Mouse (Mus musculus): ENCODE results near the gene Sncg. TPM values are rescaled to one million over a fixed set of nuclear protein-coding genes. Genes with fewer than 3 reads are reported as not detected.

The Sncg gene
- polyA plus RNA-seq, 1 experiment from 2014 or later, result 37.9 TPM

GRCm38 (mm10) chr14:34399301-34399700 lies 24.7 kb upstream of the Sncg start:
- no peak overlapping the region for H3K4me3 ChIP-seq (ENCODE audit: low read length)
- H3K27ac ChIP-seq (ENCODE audit: low read length), result no peak overlapping the region
- no peaks in the 10 kb centered on the region for H3K4me1 ChIP-seq (ENCODE audit: control insufficient read depth, insufficient read depth, low read length)
- H3K9me3 ChIP-seq (ENCODE audit: control insufficient read depth, low read length), result no peaks in the 10 kb centered on the region
- H3K36me3 ChIP-seq (ENCODE audit: control insufficient read depth, insufficient read depth, low read length), result no peaks in the 10 kb centered on the region
- ATAC-seq, result no peak
- no peak overlapping the region for H3K4me2 ChIP-seq (ENCODE audit: low read depth, low read length)
- no peaks in the 10 kb centered on the region for H3K27me3 ChIP-seq (replicated peaks; ENCODE audit: control insufficient read depth, insufficient read depth, low read length)
- 99% methylated on average over 6 of the region's 6 CpGs for WGBS
- H3K9ac ChIP-seq (ENCODE audit: low read depth, low read length), result no peak overlapping the region

GRCm38 (mm10) chr14:34398901-34399300 lies 24.3 kb upstream of the Sncg start:
- 91% methylated on average over 21 of the region's 21 CpGs for WGBS
- no peaks in the 10 kb centered on the region for H3K4me1 ChIP-seq (ENCODE audit: control insufficient read depth, insufficient read depth, low read length)
- H3K4me2 ChIP-seq (ENCODE audit: low read depth, low read length), result no peak overlapping the region
- H3K9ac ChIP-seq (ENCODE audit: low read depth, low read length), result no peak overlapping the region
- no peaks in the 10 kb centered on the region for H3K27me3 ChIP-seq (replicated peaks; ENCODE audit: control insufficient read depth, insufficient read depth, low read length)
- no peaks in the 10 kb centered on the region for H3K36me3 ChIP-seq (ENCODE audit: control insufficient read depth, insufficient read depth, low read length)
- no peak overlapping the region for H3K27ac ChIP-seq (ENCODE audit: low read length)
- H3K9me3 ChIP-seq (ENCODE audit: control insufficient read depth, low read length), result no peaks in the 10 kb centered on the region
- no peak overlapping the region for H3K4me3 ChIP-seq (ENCODE audit: low read length)
- ATAC-seq, result no peak; the same call in 1 of the 2 replicates

GRCm38 (mm10) chr14:34397871-34398270 lies 23.3 kb upstream of the Sncg start:
- no peaks in the 10 kb centered on the region for H3K4me1 ChIP-seq (ENCODE audit: control insufficient read depth, insufficient read depth, low read length)
- no peak overlapping the region for H3K9ac ChIP-seq (ENCODE audit: low read depth, low read length)
- no peaks in the 10 kb centered on the region for H3K9me3 ChIP-seq (ENCODE audit: control insufficient read depth, low read length)
- 94% methylated on average over 5 of the region's 5 CpGs for WGBS
- no peaks in the 10 kb centered on the region for H3K27me3 ChIP-seq (replicated peaks; ENCODE audit: control insufficient read depth, insufficient read depth, low read length)
- no peaks in the 10 kb centered on the region for H3K36me3 ChIP-seq (ENCODE audit: control insufficient read depth, insufficient read depth, low read length)
- H3K4me2 ChIP-seq (ENCODE audit: low read depth, low read length), result no peak overlapping the region
- no peak overlapping the region for H3K27ac ChIP-seq (ENCODE audit: low read length)
- no peak overlapping the region for H3K4me3 ChIP-seq (ENCODE audit: low read length)
- ATAC-seq, result no peak

- 73% methylated on average over 4 of the region's 4 CpGs for WGBS
Measured at GRCm38 (mm10) chr14:34393295-34393694, 18.7 kb upstream of the Sncg start.

GRCm38 (mm10) chr14:34382921-34383704 lies 8.5 kb upstream of the Sncg start:
- no peaks in the 10 kb centered on the region for H3K9me3 ChIP-seq (ENCODE audit: control insufficient read depth, low read length)
- WGBS, result 92% methylated on average over 9 of the region's 9 CpGs
- H3K4me2 ChIP-seq (ENCODE audit: low read depth, low read length), result no peak overlapping the region
- no peak overlapping the region for H3K4me3 ChIP-seq (ENCODE audit: low read length)
- H3K27ac ChIP-seq (ENCODE audit: low read length), result no peak overlapping the region
- H3K27me3 ChIP-seq (replicated peaks; ENCODE audit: control insufficient read depth, insufficient read depth, low read length), result no peaks in the 10 kb centered on the region
- ATAC-seq, result no peak
- H3K36me3 ChIP-seq (ENCODE audit: control insufficient read depth, insufficient read depth, low read length), result no peaks in the 10 kb centered on the region
- H3K4me1 ChIP-seq (ENCODE audit: control insufficient read depth, insufficient read depth, low read length), result peaks cover 8% of the 10 kb centered on the region; the same call in 1 of the 2 replicates
- no peak overlapping the region for H3K9ac ChIP-seq (ENCODE audit: low read depth, low read length)

More at GRCm38 (mm10) chr14:34393295-34393694, 18.7 kb upstream of the Sncg start:
- no peak overlapping the region for H3K9ac ChIP-seq (ENCODE audit: low read depth, low read length)
- no peak overlapping the region for H3K27ac ChIP-seq (ENCODE audit: low read length)
- H3K9me3 ChIP-seq (ENCODE audit: control insufficient read depth, low read length), result no peaks in the 10 kb centered on the region
- no peak for ATAC-seq
- no peaks in the 10 kb centered on the region for H3K27me3 ChIP-seq (replicated peaks; ENCODE audit: control insufficient read depth, insufficient read depth, low read length)
- no peaks in the 10 kb centered on the region for H3K4me1 ChIP-seq (ENCODE audit: control insufficient read depth, insufficient read depth, low read length)
- no peak overlapping the region for H3K4me2 ChIP-seq (ENCODE audit: low read depth, low read length)
- H3K4me3 ChIP-seq (ENCODE audit: low read length), result no peak overlapping the region
- no peaks in the 10 kb centered on the region for H3K36me3 ChIP-seq (ENCODE audit: control insufficient read depth, insufficient read depth, low read length)

GRCm38 (mm10) chr14:34378560-34379331 lies 4.2 kb upstream of the Sncg start:
- Histone ChIP-seq H3K4me2 (ENCODE audit: low read depth, low read length) (no peak overlapping the region), H3K27ac (ENCODE audit: low read length) (peak overlapping the region; percentile 49), H3K27me3 (replicated peaks; ENCODE audit: control insufficient read depth, insufficient read depth, low read length) (no peaks in the 10 kb centered on the region), H3K4me1 (ENCODE audit: control insufficient read depth, insufficient read depth, low read length) (peaks cover 14% of the 10 kb centered on the region), H3K9ac (ENCODE audit: low read depth, low read length) (no peak overlapping the region), H3K36me3 (ENCODE audit: control insufficient read depth, insufficient read depth, low read length) (no peaks in the 10 kb centered on the region), H3K4me3 (ENCODE audit: low read length) (no peak overlapping the region), H3K9me3 (ENCODE audit: control insufficient read depth, low read length) (no peaks in the 10 kb centered on the region)
- peak; percentile 58 for ATAC-seq
- WGBS, result 34% methylated on average over 11 of the region's 11 CpGs

- no peaks in the 10 kb centered on the region for H3K27me3 ChIP-seq (replicated peaks; ENCODE audit: control insufficient read depth, insufficient read depth, low read length)
- H3K9me3 ChIP-seq (ENCODE audit: control insufficient read depth, low read length), result no peaks in the 10 kb centered on the region
- 76% methylated on average over 4 of the region's 4 CpGs for whole genome bisulfite sequencing
- H3K9ac ChIP-seq (ENCODE audit: low read depth, low read length), result no peak overlapping the region
- H3K4me1 ChIP-seq (ENCODE audit: control insufficient read depth, insufficient read depth, low read length), result peaks cover 14% of the 10 kb centered on the region
- H3K4me3 ChIP-seq (ENCODE audit: low read length), result 0 out of 2 replicates have a peak overlapping the region, but pooled peaks have one; percentile 3
- H3K4me2 ChIP-seq (ENCODE audit: low read depth, low read length), result 0 out of 2 replicates have a peak overlapping the region, but pooled peaks have one; percentile 13
- no peaks in the 10 kb centered on the region for H3K36me3 ChIP-seq (ENCODE audit: control insufficient read depth, insufficient read depth, low read length)
- ATAC-seq, result no peak
- H3K27ac ChIP-seq (ENCODE audit: low read length), result no peak overlapping the region
Measured at GRCm38 (mm10) chr14:34377121-34377520, 2.5 kb upstream of the Sncg start.

- Histone ChIP-seq H3K36me3 (ENCODE audit: control insufficient read depth, insufficient read depth, low read length) (no peaks in the 10 kb centered on the region), H3K9ac (ENCODE audit: low read depth, low read length) (no peak overlapping the region), H3K4me3 (ENCODE audit: low read length) (peak overlapping the region; percentile 7; the same call in 1 of the 2 replicates), H3K27me3 (replicated peaks; ENCODE audit: control insufficient read depth, insufficient read depth, low read length) (no peaks in the 10 kb centered on the region), H3K4me1 (ENCODE audit: control insufficient read depth, insufficient read depth, low read length) (peaks cover 14% of the 10 kb centered on the region), H3K27ac (ENCODE audit: low read length) (no peak overlapping the region), H3K4me2 (ENCODE audit: low read depth, low read length) (no peak overlapping the region), H3K9me3 (ENCODE audit: control insufficient read depth, low read length) (no peaks in the 10 kb centered on the region)
- no peak for ATAC-seq
- 91% methylated on average over 5 of the region's 5 CpGs for WGBS
Measured at GRCm38 (mm10) chr14:34375941-34376340, 1.4 kb upstream of the Sncg start.

GRCm38 (mm10) chr14:34375415-34375904 lies 871 bp upstream of the Sncg start, which contains the start of gene Mmrn2:
TSS of gene Mmrn2 (plus strand) at chr14:34375465.
- Histone ChIP-seq H3K4me3 (ENCODE audit: low read length) (peak within 1 kb of the TSS; percentile 7; the same call in 1 of the 2 replicates), H3K9ac (ENCODE audit: low read depth, low read length) (no peak within 1 kb of the TSS), H3K36me3 (ENCODE audit: control insufficient read depth, insufficient read depth, low read length) (no peaks in the 10 kb centered on the region), H3K27me3 (replicated peaks; ENCODE audit: control insufficient read depth, insufficient read depth, low read length) (no peaks in the 10 kb centered on the region), H3K9me3 (ENCODE audit: control insufficient read depth, low read length) (no peaks in the 10 kb centered on the region), H3K27ac (ENCODE audit: low read length) (no peak within 1 kb of the TSS), H3K4me1 (ENCODE audit: control insufficient read depth, insufficient read depth, low read length) (peaks cover 14% of the 10 kb centered on the region), H3K4me2 (ENCODE audit: low read depth, low read length) (no peak within 1 kb of the TSS)
- ATAC-seq, result no peak
- WGBS, result 76% methylated on average over 13 of the region's 13 CpGs
